Mouse (Mus musculus): Measurements from ENCODE around the gene E330034G19Rik. TPM values are rescaled to one million over a fixed set of nuclear protein-coding genes. Genes with fewer than 3 reads are reported as not detected.

E330034G19Rik gene
- polyA plus RNA-seq (2012; rRNA removed): not detected in 2 replicates

DNA sequence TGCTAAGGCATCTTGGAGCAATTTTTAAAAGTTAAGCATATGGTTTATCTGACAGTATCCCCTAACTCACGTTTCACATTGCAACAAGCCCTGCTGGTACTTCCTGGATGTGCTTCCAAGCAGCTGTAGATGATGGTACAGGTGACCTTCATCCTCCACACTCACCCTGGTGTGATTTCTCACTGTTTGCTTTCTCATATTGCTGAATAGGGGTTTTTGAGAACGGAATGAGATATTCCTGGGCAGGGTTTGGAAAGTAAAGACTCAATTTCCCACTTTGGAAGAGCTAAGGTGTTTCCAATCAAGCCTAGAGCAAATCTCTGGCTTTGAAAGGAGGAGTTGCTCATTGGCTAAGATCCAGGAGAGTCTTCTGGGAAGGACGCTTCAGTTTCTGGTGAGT lies at the start of gene E330034G19Rik:
Gene E330034G19Rik (plus strand): TSS at position 301 of the 400 bp plus-strand sequence.

GRCm38 (mm10) chr14:24245177-24246081 lies 47.6 kb upstream of the E330034G19Rik start, which contains the start of gene Dlg5:
Gene Dlg5, minus strand, starts transcription at chr14:24245920.

Other genes with a start within 250 kb of the E330034G19Rik start
- 1.8 and 2.3 TPM in 2 replicates for gene Dlg5, start 47.3 kb upstream of the E330034G19Rik start, polyA plus RNA-seq (2012; rRNA removed)
- 3.4 and 4.9 TPM in 2 replicates for gene Polr3a, start 193.8 kb downstream of the E330034G19Rik start, polyA plus RNA-seq (2012; rRNA removed)
- 1,833 and 1,942 TPM in 2 replicates for gene Rps24, start 193.9 kb downstream of the E330034G19Rik start, polyA plus RNA-seq (2012; rRNA removed)

Data from liver, embryonic 18 days (tissue).